Mouse (Mus musculus) heart, embryonic 16.5 days (tissue): ENCODE measurements around the gene Paics. TPM values are rescaled to one million over a fixed set of nuclear protein-coding genes. Genes with fewer than 3 reads are reported as not detected.
"Not testable (repeated sequence)": the region's sequence is repeated elsewhere in the genome, so short reads cannot be mapped to it uniquely, and the experiment has no call there.

Experiments used
- ATAC-seq: fragments of 200-750 bp; cut with Nextera tagmentation; replicated peaks from 2 replicates; pipeline ENCODE4 v1.8.0; 2017; ENCODE audit warnings: moderate number of reproducible peaks; ENCODE audit not compliant: insufficient read depth, low FRiP score; ENCODE audit errors: extremely low read depth
- H3K27ac ChIP-seq: fragments of 300-500 bp; sonication (generic); 2 replicates; pipeline ENCODE4 v1.5.1; 2014; ENCODE audit warnings: mild to moderate bottlenecking, low read length, control low read depth, moderate library complexity
- H3K27me3 ChIP-seq: fragments of 300-500 bp; sonication (generic); 2 replicates; pipeline ENCODE4 v1.6.1; 2014; ENCODE audit warnings: low read length, mixed read lengths; ENCODE audit not compliant: control insufficient read depth, insufficient read depth
- H3K36me3 ChIP-seq: fragments of 300-500 bp; sonication (generic); 2 replicates; pipeline ENCODE4 v1.6.1; 2014; ENCODE audit not compliant: control insufficient read depth, insufficient read depth
- H3K4me1 ChIP-seq: fragments of 300-500 bp; sonication (generic); 2 replicates; pipeline ENCODE4 v1.6.1; 2014; ENCODE audit warnings: low read length, mixed read lengths; ENCODE audit not compliant: control insufficient read depth, insufficient read depth
- H3K4me2 ChIP-seq: fragments of 300-500 bp; sonication (generic); 2 replicates; pipeline ENCODE4 v1.6.1; 2014; ENCODE audit warnings: low read depth, mild to moderate bottlenecking, control low read depth, low read length
- H3K4me3 ChIP-seq: fragments of 300-500 bp; sonication (generic); 2 replicates; pipeline ENCODE4 v1.5.1; 2014; ENCODE audit warnings: mild to moderate bottlenecking, control low read depth, low read length
- H3K9ac ChIP-seq: fragments of 300-500 bp; sonication (generic); 2 replicates; pipeline ENCODE4 v1.6.1; 2014; ENCODE audit warnings: low read length, control low read depth
- H3K9me3 ChIP-seq: fragments of 300-500 bp; sonication (generic); replicated peaks from 2 replicates; pipeline ENCODE4 v1.6.1; 2016; ENCODE audit warnings: low read length; ENCODE audit not compliant: control insufficient read depth
- WGBS: fragments of 180-500 bp; shearing (Covaris S2); extraction: QIAGEN DNeasy Blood & Tissue Kit; methylation state at CpG from one replicate; pipeline ENCODE4 v1.1.7; 2014; 5-methylcytosine and 5-hydroxymethylcytosine counted together
- polyA plus RNA-seq: library from polyadenylated mRNA; unstranded; fragments of >200 nt; fragmentation: Nextera tagmentation; extraction: Ambion mirVana; gene quantifications from 2 replicates; pipeline ENCODE4 v1.2.1, GENCODE M21; 2015

The Paics gene
- polyA plus RNA-seq, 1 experiment from 2014 or later = 274 TPM

- Histone ChIP-seq H3K36me3 (peaks cover 54% of the 10 kb centered on the region), H3K4me2 (no peak overlapping the region), H3K4me1 (peaks cover 14% of the 10 kb centered on the region), H3K4me3 (no peak overlapping the region), H3K27ac (no peak overlapping the region), H3K27me3 (no peaks in the 10 kb centered on the region), H3K9ac (no peak overlapping the region), H3K9me3 (no peaks in the 10 kb centered on the region)
- WGBS = 90% methylated on average over 1 of the region's 1 CpGs
- no peak for ATAC-seq
Measured at GRCm38 (mm10) chr5:76957954-76958353, 6.8 kb downstream of the Paics start.

DNA sequence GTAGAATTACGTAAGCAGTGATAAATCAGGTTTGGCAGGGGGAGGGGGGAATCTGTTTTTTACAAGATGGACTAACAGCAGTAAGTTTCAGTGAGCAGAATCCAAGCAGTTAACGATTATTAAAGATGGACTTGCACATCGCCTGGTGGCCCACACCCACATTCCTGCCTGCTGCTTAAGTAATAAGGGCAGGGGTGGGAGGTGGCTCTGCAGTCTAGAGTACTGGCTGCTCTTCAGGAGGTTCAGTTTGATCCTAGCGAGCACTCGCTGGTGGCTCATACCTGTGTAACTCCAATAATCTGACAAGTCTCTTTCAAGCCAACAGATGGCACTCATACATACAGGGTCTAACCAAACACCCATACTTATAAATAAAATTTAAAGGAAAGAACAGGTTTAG is 8.5 kb downstream of the Paics start:
- Histone ChIP-seq H3K4me2 (no peak overlapping the region), H3K4me1 (peaks cover 4% of the 10 kb centered on the region), H3K9me3 (no peaks in the 10 kb centered on the region), H3K36me3 (peaks cover 64% of the 10 kb centered on the region), H3K27me3 (no peaks in the 10 kb centered on the region), H3K9ac (no peak overlapping the region), H3K4me3 (no peak overlapping the region), H3K27ac (no peak overlapping the region)
- 83% methylated on average over 5 of the region's 5 CpGs for whole genome bisulfite sequencing
- ATAC-seq = no peak

DNA sequence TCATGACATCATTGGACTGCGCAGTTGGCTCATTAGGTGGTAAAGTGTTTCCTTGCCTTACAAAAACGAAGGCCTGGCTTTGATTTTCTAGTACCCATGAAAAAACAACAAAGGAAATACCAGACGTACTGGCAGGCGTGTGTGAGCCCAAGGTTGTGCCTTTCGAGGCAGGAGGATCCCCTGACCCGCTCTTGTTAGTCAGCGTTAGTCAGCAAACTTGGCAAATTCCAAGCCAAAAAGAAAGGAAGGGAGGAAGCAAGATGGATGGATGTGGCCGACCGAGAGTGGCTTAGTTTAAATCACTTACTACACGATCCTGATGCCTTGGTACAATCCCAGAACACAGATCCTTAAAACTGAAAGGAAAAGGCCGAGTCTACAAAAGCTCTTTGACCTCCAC is 11.4 kb downstream of the Paics start:
- Histone ChIP-seq H3K4me2 (no peak overlapping the region), H3K36me3 (peaks cover 67% of the 10 kb centered on the region), H3K4me1 (no peaks in the 10 kb centered on the region), H3K4me3 (no peak overlapping the region), H3K27ac (no peak overlapping the region), H3K9me3 (no peaks in the 10 kb centered on the region), H3K27me3 (no peaks in the 10 kb centered on the region), H3K9ac (no peak overlapping the region)
- WGBS = 81% methylated on average over 11 of the region's 11 CpGs
- no peak for ATAC-seq

DNA sequence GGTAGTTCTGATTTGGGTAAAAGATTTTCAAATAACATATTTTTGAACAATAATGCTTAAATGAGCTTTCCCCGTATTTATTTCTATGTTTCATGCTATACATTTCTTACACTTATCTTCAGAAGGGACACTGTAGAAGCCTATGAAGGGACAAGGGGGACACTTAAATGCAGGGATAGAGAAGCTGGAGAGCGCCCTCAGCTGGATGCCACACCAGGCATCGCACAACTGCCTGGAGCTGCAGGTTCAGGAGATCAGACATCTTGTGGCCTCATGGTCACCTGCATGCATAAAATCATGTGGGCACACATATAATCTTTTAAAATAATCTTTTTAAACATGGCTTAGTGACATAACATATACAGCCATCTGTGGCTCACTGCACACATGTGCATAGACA is 13.5 kb downstream of the Paics start:
- 93% methylated on average over 3 of the region's 3 CpGs for WGBS

GRCm38 (mm10) chr5:76969250-76969649 is 18.1 kb downstream of the Paics start:
- Histone ChIP-seq H3K9ac (no peak overlapping the region), H3K4me2 (no peak overlapping the region), H3K36me3 (peaks cover 29% of the 10 kb centered on the region), H3K9me3 (no peaks in the 10 kb centered on the region), H3K4me3 (no peak overlapping the region), H3K4me1 (peaks cover 6% of the 10 kb centered on the region), H3K27me3 (no peaks in the 10 kb centered on the region), H3K27ac (no peak overlapping the region)
- WGBS = 64% methylated on average over 5 of the region's 5 CpGs
- ATAC-seq = no peak

More for the DNA sequence above, 13.5 kb downstream of the Paics start:
- no peak overlapping the region for H3K9ac ChIP-seq
- peaks cover 62% of the 10 kb centered on the region for H3K36me3 ChIP-seq
- H3K4me2 ChIP-seq = no peak overlapping the region
- no peak overlapping the region for H3K27ac ChIP-seq
- no peak overlapping the region for H3K4me3 ChIP-seq
- no peaks in the 10 kb centered on the region for H3K9me3 ChIP-seq
- no peaks in the 10 kb centered on the region for H3K4me1 ChIP-seq
- H3K27me3 ChIP-seq = no peaks in the 10 kb centered on the region
- ATAC-seq = no peak

DNA sequence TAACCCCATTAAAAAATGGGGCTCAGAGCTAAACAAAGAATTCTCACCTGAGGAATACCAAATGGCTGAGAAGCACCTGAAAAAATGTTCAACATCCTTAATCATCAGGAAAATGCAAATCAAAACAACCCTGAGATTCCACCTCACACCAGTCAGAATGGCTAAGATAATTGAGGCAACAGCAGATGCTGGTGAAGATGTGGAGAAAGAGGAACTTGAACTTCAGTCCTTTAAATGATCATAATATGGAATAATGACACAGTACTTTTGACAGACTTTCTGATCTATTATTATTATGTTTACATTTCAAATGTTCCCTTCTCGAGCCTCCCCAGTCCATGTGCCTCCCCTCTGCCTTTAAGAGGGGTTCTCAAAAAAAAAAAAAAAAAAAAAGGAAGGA is 20.0 kb downstream of the Paics start:
- not testable (repeated sequence) for ATAC-seq, H3K4me2 ChIP-seq, H3K4me3 ChIP-seq, H3K9ac ChIP-seq, H3K27me3 ChIP-seq, H3K27ac ChIP-seq, H3K9me3 ChIP-seq
- WGBS = 79% methylated on average over 1 of the region's 1 CpGs
- H3K36me3 ChIP-seq = peaks cover 19% of the 10 kb centered on the region
- peaks cover 11% of the 10 kb centered on the region for H3K4me1 ChIP-seq

- Histone ChIP-seq H3K4me3 (peak overlapping the region; percentile 100), H3K4me2 (peak overlapping the region; percentile 94), H3K27ac (no peak overlapping the region), H3K9me3 (no peaks in the 10 kb centered on the region), H3K4me1 (peaks cover 11% of the 10 kb centered on the region), H3K27me3 (no peaks in the 10 kb centered on the region), H3K9ac (no peak overlapping the region), H3K36me3 (peaks cover 12% of the 10 kb centered on the region)
- ATAC-seq = no peak
- WGBS = 54% methylated on average over 3 of the region's 3 CpGs
Measured at GRCm38 (mm10) chr5:76973488-76973887, 22.4 kb downstream of the Paics start.

DNA sequence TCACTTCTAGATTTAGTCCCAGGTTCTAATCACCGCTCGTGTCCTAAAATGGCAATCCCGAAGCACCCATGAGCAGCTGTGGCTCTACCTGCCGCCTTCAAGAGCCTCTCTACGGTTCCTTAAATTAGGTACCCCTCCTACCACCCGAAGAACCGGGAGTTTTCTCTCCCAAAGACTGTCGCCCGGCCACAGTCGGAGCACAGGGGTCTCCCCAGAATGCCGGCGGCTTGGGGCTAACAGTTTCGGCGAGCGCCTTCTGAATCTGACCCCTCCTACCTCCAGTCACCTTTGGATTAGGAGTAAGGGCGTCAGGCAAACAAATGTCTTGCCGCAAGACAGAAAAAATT is 23.1 kb downstream of the Paics start:
- Histone ChIP-seq H3K27me3 (no peaks in the 10 kb centered on the region), H3K27ac (peak overlapping the region; percentile 96), H3K4me2 (peak overlapping the region; percentile 94), H3K9ac (peak overlapping the region; percentile 97), H3K4me1 (peaks cover 11% of the 10 kb centered on the region), H3K36me3 (peaks cover 11% of the 10 kb centered on the region), H3K9me3 (no peaks in the 10 kb centered on the region), H3K4me3 (peak overlapping the region; percentile 100)
- 2% methylated on average over 17 of the region's 17 CpGs for WGBS
- ATAC-seq = peak; percentile 19; the same call in 1 of the 2 replicates

DNA sequence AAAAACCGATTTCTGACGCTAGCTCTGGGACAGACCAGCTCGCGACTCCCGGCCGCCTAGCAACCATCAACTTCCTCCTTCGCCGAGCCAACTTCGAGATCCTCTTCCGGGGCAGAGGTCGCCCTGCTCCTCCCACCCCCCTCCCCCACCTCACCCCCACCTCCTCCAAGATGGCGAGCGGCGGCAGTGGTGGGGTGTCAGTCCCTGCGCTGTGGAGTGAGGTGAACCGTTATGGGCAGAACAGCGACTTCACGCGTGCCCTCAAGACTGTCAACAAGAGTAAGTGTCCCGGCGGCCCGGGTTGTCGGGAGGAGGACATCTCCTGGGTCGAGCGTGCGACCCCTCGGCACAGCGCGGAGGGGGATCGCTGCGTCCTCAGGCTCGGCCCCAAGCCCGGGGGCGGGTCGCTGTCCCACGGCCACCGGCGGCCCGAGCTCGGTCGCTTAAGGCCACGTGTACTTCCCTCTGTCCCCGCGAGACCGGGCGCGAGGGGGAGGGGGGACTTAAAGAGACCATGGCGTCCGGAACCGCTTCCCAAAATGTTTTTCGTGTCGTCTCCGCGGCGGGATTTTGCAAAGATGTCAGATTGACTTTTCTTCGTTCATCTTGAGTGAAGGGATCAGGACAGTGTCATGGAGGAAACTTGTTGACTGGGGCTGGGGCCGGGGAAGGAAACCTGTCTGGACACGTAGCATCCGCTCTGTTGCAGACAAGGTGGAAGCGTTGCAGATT is 23.6 kb downstream of the Paics start, which contains the start of gene Srp72:
TSS of gene Srp72 (plus strand) at position 130 of the 732 bp plus-strand sequence.
- Histone ChIP-seq H3K27ac (peak within 1 kb of the TSS; percentile 96), H3K36me3 (peaks cover 14% of the 10 kb centered on the region), H3K9ac (peak within 1 kb of the TSS; percentile 97), H3K4me1 (peaks cover 11% of the 10 kb centered on the region), H3K4me2 (peak within 1 kb of the TSS; percentile 94), H3K27me3 (no peaks in the 10 kb centered on the region), H3K9me3 (no peaks in the 10 kb centered on the region), H3K4me3 (peak within 1 kb of the TSS; percentile 100)
- WGBS = under 1% methylated on average over 60 of the region's 60 CpGs
- ATAC-seq = peak; percentile 92
